ENCODE assay signal across 18 mouse cellular contexts in the genomic region with DNA sequence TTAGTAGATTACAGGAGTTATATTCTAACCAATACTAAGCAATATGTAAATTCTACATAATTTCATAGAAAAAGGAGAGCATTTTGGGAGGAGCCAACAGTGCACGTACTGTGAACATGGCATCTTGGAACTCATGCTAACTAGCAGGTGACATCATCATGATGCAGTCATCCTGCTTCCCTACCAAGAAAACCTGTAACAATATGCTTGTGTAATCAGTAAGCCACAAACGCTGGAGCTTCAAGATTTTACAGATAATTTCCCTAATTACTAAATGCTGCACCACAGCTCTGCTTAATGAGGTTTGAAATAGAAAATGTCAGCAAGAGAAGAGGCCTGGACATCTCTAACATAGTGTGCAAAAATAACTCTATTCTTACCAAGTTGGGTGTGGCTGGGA. TPM values are rescaled to one million over a fixed set of nuclear protein-coding genes. Genes with fewer than 3 reads are reported as not detected.
DNase-seq lines count a peak whose midpoint lies in the region; ATAC-seq and TF ChIP-seq lines count a peak whose summit lies in the region.
"Had no signal": no experiment of that assay in that cellular context is flagged by ENCODE, and none has a peak within 500 bp of the region (broad histone marks: within the 10 kb centered on the region; RNA-seq: fewer than 3 reads in every experiment).

No protein-coding gene starts in this region.

- TF ChIP-seq EP300 in MEL (IDR thresholded peaks at IDR 0.05; ENCODE audit: low read depth in 1 of 2, low read length in 2 of 2) = no peak

- H3K9ac ChIP-seq in MEL (ENCODE audit: control insufficient read depth, low read depth, low read length, poor library complexity, severe bottlenecking) = no peak overlapping the region
- H3K9ac ChIP-seq: heart, embryonic 12.5 days; hindbrain, embryonic 14.5 days; intestine, embryonic 15.5 days had no signal

- no peak for TF ChIP-seq RAD21 in MEL (IDR thresholded peaks at IDR 0.05; ENCODE audit: low read depth, low read length)

- no peaks in the 10 kb centered on the region for H3K79me2 ChIP-seq in MEL (ENCODE audit: control insufficient read depth, insufficient read depth, low read length, poor library complexity)

- H3K27ac ChIP-seq in MEL (ENCODE audit: control insufficient read depth, low read depth, low read length) = no peak overlapping the region
- H3K27ac ChIP-seq: embryonic facial prominence, embryonic 10.5 days; heart, adult 2 months; hindbrain, embryonic 10.5 days; hindbrain, embryonic 14.5 days; intestine, embryonic 15.5 days had no signal

- H3K9me3 ChIP-seq in MEL (replicated peaks; ENCODE audit: insufficient read depth, low read length) = no peaks in the 10 kb centered on the region
- H3K9me3 ChIP-seq: embryonic facial prominence, embryonic 10.5 days; heart, embryonic 12.5 days; hindbrain, embryonic 10.5 days; intestine, embryonic 15.5 days had no signal

- H3K4me3 ChIP-seq in MEL (ENCODE audit: control insufficient read depth in 1 of 2, insufficient read depth in 1 of 2, low read depth in 2 of 2, low read length in 2 of 2) = no peak overlapping the region
- H3K4me3 ChIP-seq: embryonic facial prominence, embryonic 10.5 days; heart, adult 2 months; heart, embryonic 12.5 days; hindbrain, embryonic 10.5 days; intestine, embryonic 15.5 days had no signal

- H3K27me3 ChIP-seq in MEL (ENCODE audit: control insufficient read depth in 1 of 2, insufficient read depth in 2 of 2, low read length in 2 of 2) = no peaks in the 10 kb centered on the region
- H3K27me3 ChIP-seq: heart, embryonic 12.5 days; intestine, embryonic 15.5 days had no signal

- DNase-seq in MEL (ENCODE audit: low read depth, low spot score) = no peak
- DNase-seq in right cerebral cortex, postnatal 36 days (ENCODE audit: low spot score in 2 of 2) = no peak
- DNase-seq in kidney, postnatal 36 days = no peak
- no peak for DNase-seq in cerebellum, postnatal 36 days
- DNase-seq: adrenal gland, postnatal 10 days; cerebellum, adult 11-12 months; cerebellum, adult 9-10 months; cerebellum, postnatal 25 days; gastrocnemius, postnatal 10 days; heart, adult 2 months had no signal

- no peak for TF ChIP-seq CTCF in MEL (IDR thresholded peaks at IDR 0.05 in 2 of 3, conservative IDR thresholded peaks at IDR 0.05 in 1 of 3; ENCODE audit: control insufficient read depth in 1 of 3, insufficient read depth in 1 of 3, low read depth in 2 of 3, low read length in 3 of 3, poor library complexity in 1 of 3, severe bottlenecking in 1 of 3)

- no peaks in the 10 kb centered on the region for H3K4me1 ChIP-seq in MEL (ENCODE audit: control insufficient read depth in 1 of 2, insufficient read depth in 2 of 2, low read length in 2 of 2)
- H3K4me1 ChIP-seq: embryonic facial prominence, embryonic 10.5 days; intestine, embryonic 15.5 days had no signal

- H3K36me3 ChIP-seq in MEL (ENCODE audit: control insufficient read depth in 1 of 2, insufficient read depth in 2 of 2, low read length in 2 of 2) = 0 out of 4 replicates have a peak, but pooled peaks cover 0 to 2% of the 10 kb centered on the region in 2 experiments
- H3K36me3 ChIP-seq: embryonic facial prominence, embryonic 10.5 days; heart, embryonic 12.5 days; intestine, embryonic 15.5 days had no signal

- peak; percentile 45; the same call in 1 of the 2 replicates for ATAC-seq in common myeloid progenitor, adult 5-6 weeks (replicated peaks; ENCODE audit: low read depth, poor library complexity, severe bottlenecking)
- peak; percentile 52; the same call in 1 of the 2 replicates for ATAC-seq in megakaryocyte-erythroid progenitor cell, adult 5-6 weeks (replicated peaks; ENCODE audit: low FRiP score, low TSS enrichment, poor library complexity, severe bottlenecking)
- ATAC-seq: forebrain, embryonic 14.5 days; intestine, embryonic 15.5 days had no signal

- no peak for TF ChIP-seq POLR2A in MEL (IDR thresholded peaks at IDR 0.05; ENCODE audit: control insufficient read depth in 1 of 2, insufficient read depth in 1 of 2, low read depth in 1 of 2, low read length in 2 of 2, poor library complexity in 1 of 2)

TF ChIP-seq in MEL, 35 proteins besides CTCF, POLR2A, EP300 and RAD21:
- no peak for TF ChIP-seq BHLHE40 (IDR thresholded peaks at IDR 0.05; ENCODE audit: borderline replicate concordance, low read depth, low read length)
- peak; percentile 51; the same call in 1 of the 2 replicates for TF ChIP-seq ETS1 (IDR thresholded peaks at IDR 0.05; ENCODE audit: low read depth, low read length)
TF ChIP-seq in MEL: peak in this region for 1.

RNA-seq across cellular contexts. Expression of gene Atp7a, which starts 8.7 kb away (rescaled TPM):
- 2.2 and 2.6 TPM in 2 replicates for total RNA-seq in MEL (2012; rRNA removed)
- 1 to 10 TPM in 1 of 2 experiments, not detected in 1; 1.7 TPM for polyA plus RNA-seq in MEL (2012; ENCODE audit: insufficient read depth in 1 of 2, insufficient read length in 2 of 2, low read depth in 1 of 2, low replicate concordance in 2 of 2, missing spikeins in 1 of 2)
- total RNA-seq in common myeloid progenitor, adult 5-6 weeks (2017) = 8.0 and 9.1 TPM in 2 replicates
- total RNA-seq in megakaryocyte-erythroid progenitor cell, adult 5-6 weeks (2014; fragmentation: Nextera tagmentation) = 3.3 and 4.8 TPM in 2 replicates
- 3.1 and 3.3 TPM in 2 replicates for total RNA-seq in megakaryocyte-erythroid progenitor cell, adult 5-6 weeks (2017)

RNA-seq across cellular contexts. Expression of gene Cox7b, which starts 20.2 kb away (rescaled TPM):
- 245 and 268 TPM in 2 replicates for total RNA-seq in MEL (2012; rRNA removed)
- polyA plus RNA-seq in MEL (2012; ENCODE audit: insufficient read depth in 1 of 2, insufficient read length in 2 of 2, low read depth in 1 of 2, low replicate concordance in 2 of 2, missing spikeins in 1 of 2) = 1,000 to 10,000 TPM in 1 of 2 experiments, 100 to 1,000 TPM in 1; 721 to 1,065 TPM
- 338 and 402 TPM in 2 replicates for total RNA-seq in common myeloid progenitor, adult 5-6 weeks (2017)
- total RNA-seq in megakaryocyte-erythroid progenitor cell, adult 5-6 weeks (2014; fragmentation: Nextera tagmentation) = 416 and 431 TPM in 2 replicates
- 539 and 567 TPM in 2 replicates for total RNA-seq in megakaryocyte-erythroid progenitor cell, adult 5-6 weeks (2017)

RNA-seq across cellular contexts. Expression of gene Magt1, which starts 24.0 kb away (rescaled TPM):
- 34.9 and 36.2 TPM in 2 replicates for total RNA-seq in MEL (2012; rRNA removed)
- 10 to 100 TPM in 1 of 2 experiments, not detected in 1; 34.3 TPM for polyA plus RNA-seq in MEL (2012; ENCODE audit: insufficient read depth in 1 of 2, insufficient read length in 2 of 2, low read depth in 1 of 2, low replicate concordance in 2 of 2, missing spikeins in 1 of 2)
- 77.3 and 80.5 TPM in 2 replicates for total RNA-seq in common myeloid progenitor, adult 5-6 weeks (2017)
- 31.2 and 35.0 TPM in 2 replicates for total RNA-seq in megakaryocyte-erythroid progenitor cell, adult 5-6 weeks (2014; fragmentation: Nextera tagmentation)
- 56.0 and 58.2 TPM in 2 replicates for total RNA-seq in megakaryocyte-erythroid progenitor cell, adult 5-6 weeks (2017)
